Mouse (Mus musculus) embryonic facial prominence, embryonic 11.5 days (tissue): ENCODE results near the gene Zfp511. TPM values are rescaled to one million over a fixed set of nuclear protein-coding genes. Genes with fewer than 3 reads are reported as not detected.
A peak's percentile ranks its signal among the peaks of the same experiment; 100 is the strongest.

Source experiments
- ATAC-seq: fragments of 200-750 bp; cut with Nextera tagmentation; replicated peaks from 2 replicates; pipeline ENCODE4 v1.8.0; 2017; ENCODE audit warnings: low read depth; ENCODE audit not compliant: insufficient number of reproducible peaks, low FRiP score, low TSS enrichment
- DNase-seq: peaks from one replicate; pipeline ENCODE4 v3.0.0-alpha.2; 2015; ENCODE audit warnings: low spot score
- H3K27ac ChIP-seq: fragments of 300-500 bp; sonication (generic); replicated peaks from 2 replicates; pipeline ENCODE4 v1.5.1; 2014; ENCODE audit warnings: mild to moderate bottlenecking, low read depth, low read length, control low read depth
- H3K27me3 ChIP-seq: fragments of 300-500 bp; sonication (generic); 2 replicates; pipeline ENCODE4 v1.6.1; 2014; ENCODE audit warnings: mild to moderate bottlenecking, low read length, moderate library complexity, mixed read lengths; ENCODE audit not compliant: control insufficient read depth, insufficient read depth
- H3K36me3 ChIP-seq: fragments of 300-500 bp; sonication (generic); replicated peaks from 2 replicates; pipeline ENCODE4 v1.6.1; 2014; ENCODE audit warnings: low read depth, mild to moderate bottlenecking, low read length, moderate library complexity, mixed read lengths; ENCODE audit not compliant: control insufficient read depth, insufficient read depth
- H3K4me1 ChIP-seq: fragments of 300-500 bp; sonication (generic); 2 replicates; pipeline ENCODE4 v1.6.1; 2014; ENCODE audit warnings: low read length, mixed read lengths; ENCODE audit not compliant: control insufficient read depth, insufficient read depth
- H3K4me2 ChIP-seq: fragments of 300-500 bp; sonication (generic); 2 replicates; pipeline ENCODE4 v1.6.1; 2014; ENCODE audit warnings: low read depth, mild to moderate bottlenecking, control low read depth, low read length, moderate library complexity
- H3K4me3 ChIP-seq: fragments of 300-500 bp; sonication (generic); 2 replicates; pipeline ENCODE4 v1.5.1; 2014; ENCODE audit warnings: low read depth, low read length, control low read depth
- H3K9ac ChIP-seq: fragments of 300-500 bp; sonication (generic); replicated peaks from 2 replicates; pipeline ENCODE4 v1.6.1; 2014; ENCODE audit warnings: mild to moderate bottlenecking, control low read depth, low read length
- H3K9me3 ChIP-seq: fragments of 300-500 bp; sonication (generic); replicated peaks from 2 replicates; pipeline ENCODE4 v1.6.1; 2016; ENCODE audit warnings: mild to moderate bottlenecking, low read length, inconsistent platforms, mixed read lengths; ENCODE audit not compliant: control insufficient read depth
- WGBS: fragments of 180-500 bp; shearing (Covaris S2); extraction: QIAGEN DNeasy Blood & Tissue Kit; methylation state at CpG from one replicate; pipeline ENCODE4 v1.1.7; 2014; 5-methylcytosine and 5-hydroxymethylcytosine counted together
- polyA plus RNA-seq: library from polyadenylated mRNA; unstranded; fragments of >200 nt; fragmentation: Nextera tagmentation; extraction: Ambion mirVana; gene quantifications from 2 replicates; pipeline ENCODE4 v1.2.1, GENCODE M21; 2014

Zfp511 gene
- polyA plus RNA-seq = 37.1 and 37.5 TPM in 2 replicates

DNA sequence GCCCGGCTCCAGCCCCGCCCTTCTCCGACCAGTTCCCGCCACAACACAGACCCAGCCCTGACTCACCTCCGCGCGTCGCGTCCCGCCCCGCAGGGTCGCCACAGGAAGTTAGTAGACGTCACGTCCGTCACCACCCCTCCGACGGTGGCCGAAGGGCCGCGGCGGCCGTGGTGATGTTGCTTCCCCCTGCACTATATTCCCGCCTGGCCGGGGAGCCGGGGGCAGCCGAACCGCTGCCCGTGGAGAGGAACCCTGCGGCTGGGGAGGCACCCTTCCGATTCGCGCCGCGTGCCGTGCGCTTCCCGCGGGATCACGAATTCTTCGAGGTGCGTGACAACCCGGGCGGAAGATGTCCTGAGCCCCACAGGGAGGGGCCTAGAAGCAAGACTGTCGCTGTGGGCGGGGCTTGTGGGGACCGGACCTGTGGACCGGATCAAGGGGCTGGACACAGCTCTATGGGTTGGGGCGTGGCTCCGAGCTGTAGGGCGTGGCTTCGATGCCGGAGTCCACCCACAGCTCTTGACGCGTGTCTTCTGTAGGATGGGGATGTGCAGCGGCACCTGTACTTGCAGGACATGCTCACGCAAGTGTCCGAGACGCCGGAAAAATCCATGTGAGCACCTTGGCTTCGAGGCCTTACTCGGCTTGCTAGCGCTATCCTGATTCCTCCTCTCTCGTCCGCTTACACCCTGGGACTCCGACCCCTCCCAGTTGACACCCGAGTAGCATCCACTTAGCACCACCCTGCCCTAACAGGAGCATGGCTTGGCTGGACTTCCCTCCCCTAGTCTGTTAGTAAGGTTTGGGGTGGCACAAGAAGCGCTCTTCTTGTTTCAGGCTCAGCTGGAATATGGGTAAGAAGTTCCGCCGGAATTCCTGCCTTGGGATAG, at the start of gene Zfp511, which contains the start of gene Tubgcp2:
Zfp511 (plus strand) TSS at position 111 of the 890 bp plus-strand sequence.
Tubgcp2 (minus strand) TSS at position 389 of the 890 bp plus-strand sequence.
- WGBS = 1% methylated on average over 69 of the region's 69 CpGs
- peak within 1 kb of the TSS; percentile 73 for H3K27ac ChIP-seq
- peak; percentile 97 for DNase-seq
- peak; percentile 96 for ATAC-seq
- peaks cover 4% of the 10 kb centered on the region; the same call in 1 of the 2 replicates for H3K36me3 ChIP-seq
- peak within 1 kb of the TSS; percentile 89 for H3K4me3 ChIP-seq
- H3K9me3 ChIP-seq = no peaks in the 10 kb centered on the region
- H3K9ac ChIP-seq = peak within 1 kb of the TSS; percentile 92
- no peaks in the 10 kb centered on the region; the same call in 1 of the 2 replicates for H3K4me1 ChIP-seq
- H3K4me2 ChIP-seq = peak within 1 kb of the TSS; percentile 79
- no peaks in the 10 kb centered on the region for H3K27me3 ChIP-seq

DNA sequence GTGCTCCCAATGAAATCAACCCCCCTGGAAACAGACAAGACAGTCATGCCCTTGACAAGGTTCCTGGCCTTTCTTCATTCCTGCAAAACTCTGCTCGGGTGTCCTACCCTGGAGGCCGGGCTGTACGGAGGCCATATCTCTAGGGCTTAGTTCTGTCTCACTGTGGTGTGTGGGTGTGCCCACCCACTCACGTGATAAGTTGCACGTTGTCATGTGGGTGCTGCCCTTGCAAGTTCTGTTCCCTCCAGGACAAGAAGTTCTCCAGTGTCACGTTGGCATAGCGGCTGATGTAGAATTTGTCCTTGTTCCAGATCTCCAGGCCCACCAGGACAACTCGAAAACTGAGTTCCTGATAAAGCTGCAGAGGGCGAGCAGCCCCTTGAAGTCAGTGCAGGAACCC, 47.9 kb upstream of the Zfp511 start:
- Histone ChIP-seq H3K9me3 (no peaks in the 10 kb centered on the region), H3K9ac (no peak overlapping the region), H3K4me1 (no peaks in the 10 kb centered on the region), H3K27ac (no peak overlapping the region), H3K4me3 (no peak overlapping the region), H3K27me3 (no peaks in the 10 kb centered on the region), H3K4me2 (no peak overlapping the region), H3K36me3 (no peaks in the 10 kb centered on the region)
- 88% methylated on average over 9 of the region's 9 CpGs for WGBS
- ATAC-seq = no peak
- no peak for DNase-seq

DNA sequence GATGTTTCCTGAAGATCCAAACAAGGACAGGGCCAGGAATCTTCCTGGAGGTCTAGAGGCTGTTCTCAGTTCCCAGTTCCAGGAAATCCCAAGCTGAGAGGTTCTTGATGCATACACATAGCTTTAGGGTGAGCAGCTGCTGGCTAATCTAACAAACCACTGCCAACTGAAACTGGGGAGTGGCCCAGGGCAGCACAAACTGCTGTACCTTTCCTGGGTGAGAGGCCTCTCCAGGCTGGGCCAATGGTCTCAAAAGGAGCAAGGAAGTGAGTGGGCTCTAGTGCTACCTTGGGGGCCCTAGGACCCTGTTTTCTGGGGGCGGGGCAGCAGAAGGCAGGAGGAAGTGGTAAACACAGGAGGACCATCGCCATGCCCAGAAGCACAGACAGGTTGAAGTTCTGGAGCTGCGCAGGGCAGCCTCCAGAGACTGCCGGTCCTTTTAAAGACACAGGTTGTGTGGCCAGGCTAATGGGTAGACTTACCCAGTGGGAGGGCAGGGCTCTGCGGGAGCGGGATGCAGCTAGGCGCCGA, 45.3 kb upstream of the Zfp511 start:
- no peak for DNase-seq
- H3K27me3 ChIP-seq = no peaks in the 10 kb centered on the region
- H3K9me3 ChIP-seq = no peaks in the 10 kb centered on the region
- ATAC-seq = no peak
- H3K4me1 ChIP-seq = no peaks in the 10 kb centered on the region
- H3K36me3 ChIP-seq = no peaks in the 10 kb centered on the region; the same call in 1 of the 2 replicates
- H3K4me3 ChIP-seq = no peak overlapping the region
- 72% methylated on average over 8 of the region's 8 CpGs for WGBS
- H3K27ac ChIP-seq = no peak overlapping the region
- no peak overlapping the region for H3K4me2 ChIP-seq
- no peak overlapping the region for H3K9ac ChIP-seq

DNA sequence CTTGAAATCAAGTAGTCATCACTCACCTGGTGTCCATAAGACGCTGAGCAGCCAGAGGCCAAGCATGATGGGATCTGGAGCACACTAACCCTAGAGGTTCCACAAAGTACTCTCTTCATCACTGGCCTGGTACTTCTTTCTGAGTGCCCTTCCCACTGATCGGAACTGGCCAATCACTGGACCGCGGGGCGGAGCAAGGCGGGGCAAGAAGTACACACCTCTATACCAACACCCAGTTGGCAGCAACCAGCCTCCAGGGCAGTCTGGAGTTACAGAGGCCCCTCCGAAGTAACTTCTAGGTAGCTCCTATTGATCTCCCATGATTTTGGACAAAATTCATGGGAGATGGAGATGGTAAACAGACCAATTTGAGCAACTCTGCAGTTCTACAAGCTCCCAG, 43.8 kb upstream of the Zfp511 start, which contains the start of gene Adam8:
Adam8 (minus strand) TSS at position 157 of the 400 bp plus-strand sequence.
- Histone ChIP-seq H3K9me3 (no peaks in the 10 kb centered on the region), H3K36me3 (no peaks in the 10 kb centered on the region; the same call in none of the 2 replicates), H3K27me3 (no peaks in the 10 kb centered on the region), H3K27ac (no peak within 1 kb of the TSS), H3K9ac (no peak within 1 kb of the TSS), H3K4me3 (no peak within 1 kb of the TSS), H3K4me2 (no peak within 1 kb of the TSS), H3K4me1 (no peaks in the 10 kb centered on the region)
- DNase-seq = no peak
- 28% methylated on average over 7 of the region's 7 CpGs for whole genome bisulfite sequencing
- no peak; the same call in 1 of the 2 replicates for ATAC-seq

DNA sequence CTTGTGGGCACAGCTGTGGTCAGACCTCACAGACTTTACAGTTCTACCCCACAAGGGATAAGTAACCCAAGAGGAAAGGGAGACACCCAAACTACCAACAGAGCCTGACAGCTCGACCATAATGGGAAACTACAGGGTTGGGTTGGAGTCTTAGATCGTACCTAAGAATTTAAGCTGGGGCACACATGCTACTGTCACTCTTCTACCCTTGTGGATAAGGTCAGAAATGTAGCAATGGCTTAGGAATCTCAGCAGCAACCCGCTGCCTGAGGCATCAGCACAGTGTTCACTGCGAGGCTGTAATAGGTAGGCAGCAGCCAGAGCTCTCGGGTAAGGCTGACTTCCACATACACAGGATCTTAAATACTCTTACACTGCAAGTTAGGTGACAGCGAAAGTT, 42.7 kb upstream of the Zfp511 start:
- Histone ChIP-seq H3K36me3 (no peaks in the 10 kb centered on the region; the same call in none of the 2 replicates), H3K9me3 (no peaks in the 10 kb centered on the region), H3K4me3 (no peak overlapping the region), H3K27ac (no peak overlapping the region), H3K9ac (no peak overlapping the region), H3K4me2 (no peak overlapping the region), H3K4me1 (no peaks in the 10 kb centered on the region), H3K27me3 (no peaks in the 10 kb centered on the region)
- WGBS = 86% methylated on average over 6 of the region's 6 CpGs
- no peak for DNase-seq
- ATAC-seq = no peak

DNA sequence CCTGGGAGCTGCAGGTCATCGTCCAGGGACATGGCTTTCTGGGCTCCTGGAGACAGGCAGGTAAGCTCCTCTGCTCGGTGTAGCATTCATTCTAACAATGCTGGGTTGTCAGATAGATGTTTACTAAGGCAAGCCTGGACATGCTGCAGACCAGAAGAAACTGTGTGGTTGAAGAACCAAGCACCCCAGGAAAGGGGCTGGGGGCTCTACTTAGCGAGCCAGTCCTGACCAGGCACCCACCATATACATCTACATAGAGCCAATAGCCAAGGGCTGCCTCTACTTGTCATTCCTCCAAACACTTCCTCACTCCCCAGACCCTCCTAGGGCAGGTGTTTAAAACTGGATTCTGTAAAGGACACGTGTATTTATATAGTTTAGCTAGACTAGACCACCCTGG, 42.0 kb upstream of the Zfp511 start:
- DNase-seq = no peak
- ATAC-seq = no peak
- Histone ChIP-seq H3K27ac (no peak overlapping the region), H3K4me3 (no peak overlapping the region), H3K9ac (no peak overlapping the region), H3K9me3 (no peaks in the 10 kb centered on the region), H3K4me1 (no peaks in the 10 kb centered on the region), H3K36me3 (no peaks in the 10 kb centered on the region; the same call in none of the 2 replicates), H3K27me3 (no peaks in the 10 kb centered on the region), H3K4me2 (no peak overlapping the region)
- 79% methylated on average over 4 of the region's 4 CpGs for WGBS

DNA sequence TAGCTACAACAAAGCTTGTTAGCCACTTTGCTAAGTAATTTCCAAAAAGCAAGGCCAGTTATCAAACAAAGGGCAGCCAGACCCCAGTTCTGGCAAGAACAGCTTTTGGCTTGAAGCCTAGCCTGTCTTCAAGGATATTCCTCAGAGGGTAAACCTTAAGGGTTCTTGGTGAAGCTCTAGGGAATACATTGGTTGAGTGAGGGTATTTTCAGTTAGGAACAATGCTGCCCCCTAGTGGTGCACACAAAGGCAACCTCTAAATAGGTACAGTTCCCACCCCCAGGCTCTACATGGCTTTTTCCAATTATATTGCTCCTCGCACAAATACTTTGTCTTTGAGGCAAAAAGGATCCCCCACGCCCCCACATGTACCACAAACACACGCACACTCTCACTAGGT, 41.5 kb upstream of the Zfp511 start:
- Histone ChIP-seq H3K27ac (no peak overlapping the region), H3K4me2 (no peak overlapping the region), H3K36me3 (no peaks in the 10 kb centered on the region; the same call in none of the 2 replicates), H3K4me1 (no peaks in the 10 kb centered on the region), H3K9me3 (no peaks in the 10 kb centered on the region), H3K4me3 (no peak overlapping the region), H3K9ac (no peak overlapping the region), H3K27me3 (no peaks in the 10 kb centered on the region)
- DNase-seq = peak; percentile 74
- ATAC-seq = no peak
- 23% methylated on average over 3 of the region's 3 CpGs for WGBS
